Mouse (Mus musculus): ENCODE measurements at regions not wholly inside any gene's neighbourhood (a gene's known extent, or its start where the extent isn't known, plus 50 kb on each side); places are given as distances from the start of the nearest gene placed in this dataset.

- TF ChIP-seq GATA1 (IDR thresholded peaks at IDR 0.05; ENCODE audit: borderline replicate concordance, low read length) (no peak), FLI1 (IDR thresholded peaks at IDR 0.05; ENCODE audit: low read length) (no peak)
Measured at GRCm38 (mm10) chr6:22474604-22475003, 118.6 kb upstream of the Fam3c start.

Measured in megakaryocyte, embryonic 14.5 days (primary cell).